Mouse (Mus musculus): ENCODE data around the gene Lrat. TPM values are rescaled to one million over a fixed set of nuclear protein-coding genes. Genes with fewer than 3 reads are reported as not detected.

Lrat gene
- polyA plus RNA-seq (2014; fragmentation: Illumina TruSeq; extraction: RNeasy Lipid Tissue Mini Kit (QIAGEN cat#74804); ENCODE audit: low read depth, low replicate concordance) = 0.92 TPM

DNA sequence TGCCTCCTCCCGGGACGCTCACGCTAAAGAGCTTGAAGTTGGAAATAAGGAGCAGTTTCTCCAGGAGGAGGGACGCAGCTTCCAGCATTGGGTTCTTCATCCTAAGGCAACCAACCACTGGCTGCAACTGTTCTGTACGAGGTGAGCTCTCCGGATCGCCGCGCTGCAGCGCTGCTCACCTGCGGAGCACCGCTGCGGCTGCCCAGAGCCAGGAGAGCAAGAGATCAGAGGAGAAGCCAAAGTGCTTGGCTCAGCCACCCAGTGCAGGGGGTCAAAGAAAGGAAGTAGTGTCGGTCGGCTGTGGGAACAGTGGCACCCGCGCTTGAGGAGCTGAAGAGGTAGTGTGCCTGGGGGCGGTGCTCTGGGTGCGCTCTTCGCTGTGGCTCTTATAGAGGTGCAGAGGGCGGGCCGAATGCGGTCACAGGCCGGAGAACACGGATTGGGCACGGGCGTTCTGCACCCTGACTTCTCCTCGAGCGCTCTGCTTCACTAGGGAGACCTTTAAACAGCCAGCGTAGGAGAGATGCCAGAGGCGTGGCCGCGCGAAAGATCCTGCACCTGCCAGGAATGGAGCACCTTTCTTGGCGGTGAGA, at the start of gene Lrat:
Lrat (minus strand) TSS at position 361 of the 593 bp plus-strand sequence.

GRCm38 (mm10) chr3:82876372-82876739, 27.4 kb downstream of the Lrat start, which contains the start of gene Rbm46:
TSS of gene Rbm46 (minus strand) at chr3:82876483.

Other genes with a start within 250 kb of the Lrat start
- 1.7 TPM for gene Rbm46, start 27.5 kb downstream of the Lrat start, polyA plus RNA-seq (2014; fragmentation: Illumina TruSeq; extraction: RNeasy Lipid Tissue Mini Kit (QIAGEN cat#74804); ENCODE audit: low read depth, low replicate concordance)
- 2.0 TPM for gene Fgg, start 103.8 kb upstream of the Lrat start, polyA plus RNA-seq (2014; fragmentation: Illumina TruSeq; extraction: RNeasy Lipid Tissue Mini Kit (QIAGEN cat#74804); ENCODE audit: low read depth, low replicate concordance)
- gene Fga, start 122.1 kb upstream of the Lrat start, polyA plus RNA-seq (2014; fragmentation: Illumina TruSeq; extraction: RNeasy Lipid Tissue Mini Kit (QIAGEN cat#74804); ENCODE audit: low read depth, low replicate concordance) = 10.9 TPM
- gene Fgb, start 145.9 kb upstream of the Lrat start, polyA plus RNA-seq (2014; fragmentation: Illumina TruSeq; extraction: RNeasy Lipid Tissue Mini Kit (QIAGEN cat#74804); ENCODE audit: low read depth, low replicate concordance) = 0.07 TPM
- gene Plrg1, start 151.5 kb upstream of the Lrat start, polyA plus RNA-seq (2014; fragmentation: Illumina TruSeq; extraction: RNeasy Lipid Tissue Mini Kit (QIAGEN cat#74804); ENCODE audit: low read depth, low replicate concordance) = 32.1 TPM
- 0.35 TPM for gene Dchs2, start 224.0 kb upstream of the Lrat start, polyA plus RNA-seq (2014; fragmentation: Illumina TruSeq; extraction: RNeasy Lipid Tissue Mini Kit (QIAGEN cat#74804); ENCODE audit: low read depth, low replicate concordance)

Data from adipose tissue, adult 10 weeks (tissue).